Mouse (Mus musculus) embryonic facial prominence, embryonic 14.5 days (tissue): ENCODE data around the gene Gpr84. TPM values are rescaled to one million over a fixed set of nuclear protein-coding genes. Genes with fewer than 3 reads are reported as not detected.

ENCODE experiments used
- ATAC-seq: fragments of 200-750 bp; cut with Nextera tagmentation; 2 replicates; pipeline ENCODE4 v1.8.0; 2017; ENCODE audit warnings: low read depth, moderate number of reproducible peaks, moderate TSS enrichment
- DNase-seq: peaks from one replicate; pipeline ENCODE4 v3.0.0-alpha.2; 2015; ENCODE audit warnings: low spot score
- H3K27ac ChIP-seq: fragments of 300-500 bp; sonication (generic); replicated peaks from 2 replicates; pipeline ENCODE4 v1.5.1; 2014; ENCODE audit warnings: low read depth, mild to moderate bottlenecking, low read length, moderate library complexity
- H3K27me3 ChIP-seq: fragments of 300-500 bp; sonication (generic); replicated peaks from 2 replicates; pipeline ENCODE4 v1.6.1; 2014; ENCODE audit warnings: low read length; ENCODE audit not compliant: control insufficient read depth, insufficient read depth
- H3K36me3 ChIP-seq: fragments of 300-500 bp; sonication (generic); 2 replicates; pipeline ENCODE4 v1.6.1; 2014; ENCODE audit warnings: low read length, mixed read lengths; ENCODE audit not compliant: control insufficient read depth, insufficient read depth
- H3K4me1 ChIP-seq: fragments of 300-500 bp; sonication (generic); 2 replicates; pipeline ENCODE4 v1.6.1; 2014; ENCODE audit warnings: antibody characterized with exemption, low read length; ENCODE audit not compliant: control insufficient read depth, insufficient read depth
- H3K4me2 ChIP-seq: fragments of 300-500 bp; sonication (generic); 2 replicates; pipeline ENCODE4 v1.6.1; 2014; ENCODE audit warnings: low read depth, mild to moderate bottlenecking, low read length, moderate library complexity, mixed read lengths
- H3K4me3 ChIP-seq: fragments of 300-500 bp; sonication (generic); 2 replicates; pipeline ENCODE4 v1.5.1; 2014; ENCODE audit warnings: low read depth, mild to moderate bottlenecking, low read length
- H3K9ac ChIP-seq: fragments of 300-500 bp; sonication (generic); 2 replicates; pipeline ENCODE4 v1.6.1; 2014; ENCODE audit warnings: low read depth, mild to moderate bottlenecking, low read length, moderate library complexity, mixed read lengths
- H3K9me3 ChIP-seq: fragments of 300-500 bp; sonication (generic); 2 replicates; pipeline ENCODE4 v1.6.1; 2016; ENCODE audit warnings: low read length; ENCODE audit not compliant: control insufficient read depth
- WGBS: fragments of 180-500 bp; shearing (Covaris S2); extraction: QIAGEN DNeasy Blood & Tissue Kit; methylation state at CpG from one replicate; pipeline ENCODE4 v1.1.7; 2014; 5-methylcytosine and 5-hydroxymethylcytosine counted together
- polyA plus RNA-seq: library from polyadenylated mRNA; unstranded; fragments of >200 nt; fragmentation: Nextera tagmentation; extraction: Ambion mirVana; gene quantifications from 2 replicates; pipeline ENCODE4 v1.2.1, GENCODE M21; 2014

The Gpr84 gene
- polyA plus RNA-seq, 1 experiment from 2014 or later: 0.47 TPM

DNA sequence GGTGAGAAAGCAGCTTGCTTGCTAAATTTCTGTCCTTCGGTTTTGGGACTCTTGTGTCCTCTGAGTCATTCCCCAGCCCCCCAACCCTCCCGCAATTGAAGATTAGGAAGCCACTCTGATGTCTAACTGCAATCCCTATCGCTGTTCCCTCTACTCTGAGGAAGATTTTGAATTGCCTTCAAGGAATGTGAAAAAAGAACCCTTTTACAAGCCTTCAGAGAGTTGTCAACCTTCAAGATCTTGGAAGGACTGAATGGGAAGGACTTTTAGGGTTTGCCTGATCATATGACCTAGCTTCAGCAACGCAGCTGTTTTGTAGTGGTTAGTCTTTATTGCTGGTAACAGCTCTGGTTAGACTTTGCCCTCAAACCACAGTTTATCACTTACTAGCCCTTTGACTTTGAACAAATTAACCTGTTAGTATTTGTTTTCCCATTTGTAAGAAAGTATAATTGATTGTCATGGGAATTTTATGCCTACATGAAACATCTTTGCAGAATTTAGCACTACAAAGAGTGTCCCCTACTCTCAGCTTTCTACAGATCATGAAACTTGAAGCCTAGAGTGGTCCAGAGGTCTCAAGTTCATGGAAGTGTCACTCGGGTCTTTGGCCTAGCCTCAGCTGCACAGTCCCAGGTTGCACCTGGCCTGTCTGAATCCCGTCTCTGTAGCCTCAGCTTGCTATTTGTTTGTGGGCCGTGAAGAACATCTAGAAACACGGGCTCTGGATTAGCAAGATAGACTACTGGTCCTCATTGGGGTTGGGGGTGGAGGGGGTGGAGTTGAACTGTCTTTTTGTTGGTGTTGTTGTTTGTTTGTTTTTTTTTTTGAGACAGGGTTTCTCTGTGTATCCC is 4.4 kb downstream of the Gpr84 start:
- H3K9ac ChIP-seq: peak overlapping the region; percentile 71
- H3K4me1 ChIP-seq: peaks cover 44% of the 10 kb centered on the region
- H3K9me3 ChIP-seq: no peaks in the 10 kb centered on the region
- WGBS: 22% methylated on average over 8 of the region's 8 CpGs
- no peaks in the 10 kb centered on the region for H3K27me3 ChIP-seq
- H3K27ac ChIP-seq: peak overlapping the region; percentile 94
- ATAC-seq: no peak
- H3K4me3 ChIP-seq: peak overlapping the region; percentile 51
- no peaks in the 10 kb centered on the region for H3K36me3 ChIP-seq
- H3K4me2 ChIP-seq: peak overlapping the region; percentile 69
- DNase-seq: no peak

GRCm38 (mm10) chr15:103305070-103305678 is 5.2 kb downstream of the Gpr84 start:
- DNase-seq (peak; percentile 100), ATAC-seq (peak; percentile 96)
- Histone ChIP-seq H3K4me2 (peak overlapping the region; percentile 69), H3K9ac (peak overlapping the region; percentile 71), H3K36me3 (no peaks in the 10 kb centered on the region), H3K27ac (peak overlapping the region; percentile 94), H3K9me3 (no peaks in the 10 kb centered on the region), H3K4me1 (peaks cover 52% of the 10 kb centered on the region), H3K4me3 (peak overlapping the region; percentile 51), H3K27me3 (no peaks in the 10 kb centered on the region)
- 1% methylated on average over 57 of the region's 71 CpGs for WGBS

- ATAC-seq: no peak; the same call in 1 of the 2 replicates
- no peak for DNase-seq
Observed at GRCm38 (mm10) chr15:103304616-103304969, 5.8 kb downstream of the Gpr84 start.

GRCm38 (mm10) chr15:103303916-103304615 is 6.3 kb downstream of the Gpr84 start:
- Histone ChIP-seq H3K4me1 (peaks cover 63% of the 10 kb centered on the region), H3K36me3 (peaks cover 6% of the 10 kb centered on the region; the same call in 1 of the 2 replicates), H3K4me3 (peak overlapping the region; percentile 51), H3K9ac (peak overlapping the region; percentile 71), H3K9me3 (no peaks in the 10 kb centered on the region), H3K27me3 (no peaks in the 10 kb centered on the region), H3K4me2 (peak overlapping the region; percentile 69), H3K27ac (peak overlapping the region; percentile 94)
- ATAC-seq (no peak), DNase-seq (peak; percentile 50)
- 13% methylated on average over 8 of the region's 8 CpGs for WGBS

More at GRCm38 (mm10) chr15:103304616-103304969, 5.8 kb downstream of the Gpr84 start:
- peak overlapping the region; percentile 94 for H3K27ac ChIP-seq
- peak overlapping the region; percentile 51 for H3K4me3 ChIP-seq
- peak overlapping the region; percentile 69 for H3K4me2 ChIP-seq
- 0% methylated on average over 9 of the region's 9 CpGs for WGBS
- no peaks in the 10 kb centered on the region for H3K9me3 ChIP-seq
- peak overlapping the region; percentile 71 for H3K9ac ChIP-seq
- H3K36me3 ChIP-seq: 0 out of 2 replicates have a peak, but pooled peaks cover 1% of the 10 kb centered on the region
- no peaks in the 10 kb centered on the region for H3K27me3 ChIP-seq
- peaks cover 58% of the 10 kb centered on the region for H3K4me1 ChIP-seq

GRCm38 (mm10) chr15:103302341-103303021 is 7.9 kb downstream of the Gpr84 start:
- Histone ChIP-seq H3K27me3 (no peaks in the 10 kb centered on the region), H3K4me1 (peaks cover 78% of the 10 kb centered on the region), H3K36me3 (peaks cover 21% of the 10 kb centered on the region), H3K9me3 (no peaks in the 10 kb centered on the region), H3K4me3 (no peak overlapping the region), H3K9ac (no peak overlapping the region), H3K4me2 (no peak overlapping the region), H3K27ac (peak overlapping the region; percentile 94)
- DNase-seq (peak; percentile 50), ATAC-seq (no peak)
- 28% methylated on average over 6 of the region's 6 CpGs for whole genome bisulfite sequencing

DNA sequence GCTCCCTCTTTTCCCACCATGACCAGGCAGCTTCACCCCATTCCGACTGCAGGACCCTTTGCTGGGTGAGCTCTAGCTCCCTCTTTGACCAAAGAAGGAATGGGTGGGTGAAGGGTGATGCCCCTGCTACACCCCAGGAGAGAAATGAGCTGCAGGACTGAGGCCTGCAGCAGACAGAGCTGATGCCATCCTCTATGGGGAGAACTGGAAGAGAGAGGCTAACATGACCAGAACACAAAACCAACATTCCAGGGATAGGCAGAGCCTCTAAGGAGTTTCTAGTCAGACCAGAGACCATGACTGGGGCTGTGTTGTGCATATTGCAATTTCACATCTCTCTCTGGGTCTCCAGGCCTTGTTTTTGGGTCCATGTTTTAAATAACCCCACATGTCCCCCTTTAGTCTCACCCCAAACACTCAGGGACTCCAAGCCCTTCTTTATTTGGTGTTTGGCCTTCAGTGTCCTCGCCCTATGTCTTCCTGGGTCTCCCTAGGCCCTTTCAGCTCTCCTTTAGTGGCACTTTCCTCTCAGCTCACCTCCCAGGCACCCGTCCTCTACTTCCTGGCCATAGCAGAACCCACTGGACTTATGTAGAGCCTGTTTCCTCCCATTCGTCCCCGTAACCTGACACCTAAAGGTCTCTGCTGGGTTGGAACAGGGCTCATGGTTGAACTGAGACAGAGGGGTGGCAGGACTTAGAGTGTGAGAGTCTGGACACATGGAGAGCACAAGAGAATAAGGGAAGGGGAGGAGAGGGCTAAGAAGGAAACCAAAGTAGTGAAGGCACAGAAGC is 8.7 kb downstream of the Gpr84 start:
- Histone ChIP-seq H3K4me3 (no peak overlapping the region), H3K4me2 (no peak overlapping the region; the same call in 1 of the 2 replicates), H3K9me3 (no peaks in the 10 kb centered on the region), H3K27ac (peak overlapping the region; percentile 94), H3K4me1 (peaks cover 81% of the 10 kb centered on the region), H3K27me3 (no peaks in the 10 kb centered on the region), H3K36me3 (peaks cover 28% of the 10 kb centered on the region), H3K9ac (peak overlapping the region; percentile 36)
- no peak for ATAC-seq
- DNase-seq: no peak
- 23% methylated on average over 5 of the region's 5 CpGs for WGBS

DNA sequence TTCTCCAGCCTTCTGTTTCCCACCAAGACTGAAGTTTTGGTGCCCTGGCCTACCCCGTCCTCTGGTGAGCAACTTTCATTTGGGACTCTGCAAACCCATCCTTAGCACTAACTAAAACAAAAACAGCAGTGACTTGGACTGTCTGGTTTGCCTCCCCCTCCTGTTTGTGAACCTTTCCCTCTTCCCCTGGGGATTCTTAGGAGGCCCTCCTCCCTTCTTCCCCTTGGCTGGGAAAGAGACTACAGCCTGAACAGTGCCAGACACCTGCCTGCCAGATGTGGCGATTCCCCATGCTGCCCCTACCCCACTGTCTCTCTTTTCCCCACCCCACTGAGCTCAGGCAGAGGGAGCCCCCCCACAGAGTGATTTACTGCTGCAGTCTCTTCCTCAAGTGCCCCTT is 9.4 kb downstream of the Gpr84 start:
- Histone ChIP-seq H3K27ac (peak overlapping the region; percentile 94), H3K4me3 (no peak overlapping the region), H3K4me1 (peaks cover 85% of the 10 kb centered on the region), H3K9me3 (no peaks in the 10 kb centered on the region), H3K9ac (peak overlapping the region; percentile 51), H3K4me2 (peak overlapping the region; percentile 42), H3K27me3 (no peaks in the 10 kb centered on the region), H3K36me3 (peaks cover 34% of the 10 kb centered on the region)
- WGBS: 16% methylated on average over 2 of the region's 2 CpGs
- peak; percentile 94 for DNase-seq
- ATAC-seq: peak; percentile 10; the same call in 1 of the 2 replicates
